Mouse (Mus musculus): ENCODE results near the gene Rin1. TPM values are rescaled to one million over a fixed set of nuclear protein-coding genes. Genes with fewer than 3 reads are reported as not detected.
A peak's percentile ranks its signal among the peaks of the same experiment; 100 is the strongest.
"Not testable (repeated sequence)": the region's sequence is repeated elsewhere in the genome, so short reads cannot be mapped to it uniquely, and the experiment has no call there.

Gene Rin1
- total RNA-seq, 2 experiments from 2014 or later, result 3.4 to 4.2 TPM

DNA sequence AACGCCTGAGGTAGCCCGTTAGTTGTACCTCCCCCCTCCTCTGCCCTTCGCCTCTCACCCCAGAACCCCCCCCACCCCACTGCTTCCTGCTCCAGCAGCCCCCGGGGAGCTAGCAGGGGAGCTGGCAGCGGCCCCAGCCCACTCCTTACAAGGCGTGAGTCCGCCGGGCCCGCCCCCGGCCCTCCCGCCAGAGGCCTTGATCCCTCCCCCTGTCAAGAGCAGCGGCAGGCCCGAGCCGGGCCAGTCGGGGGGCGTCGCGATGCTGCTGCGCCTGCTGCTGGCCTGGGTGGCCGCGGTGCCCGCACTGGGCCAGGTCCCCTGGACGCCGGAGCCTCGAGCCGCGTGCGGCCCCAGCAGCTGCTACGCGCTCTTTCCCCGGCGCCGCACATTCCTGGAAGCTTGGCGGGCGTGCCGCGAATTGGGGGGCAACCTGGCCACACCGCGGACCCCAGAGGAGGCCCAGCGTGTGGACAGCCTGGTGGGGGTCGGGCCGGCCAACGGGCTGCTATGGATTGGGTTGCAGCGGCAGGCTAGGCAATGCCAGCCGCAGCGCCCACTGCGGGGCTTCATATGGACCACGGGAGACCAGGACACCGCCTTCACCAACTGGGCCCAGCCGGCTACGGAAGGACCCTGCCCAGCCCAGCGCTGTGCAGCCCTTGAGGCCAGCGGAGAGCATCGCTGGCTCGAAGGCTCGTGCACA lies 17.7 kb downstream of the Rin1 start, which contains the start of gene Cd248:
Gene Cd248, plus strand, starts transcription at position 212 of the 703 bp plus-strand sequence.
- DNase-seq (ENCODE audit: low spot score in 2 of 2), result peak; percentile 28 to 56

DNA sequence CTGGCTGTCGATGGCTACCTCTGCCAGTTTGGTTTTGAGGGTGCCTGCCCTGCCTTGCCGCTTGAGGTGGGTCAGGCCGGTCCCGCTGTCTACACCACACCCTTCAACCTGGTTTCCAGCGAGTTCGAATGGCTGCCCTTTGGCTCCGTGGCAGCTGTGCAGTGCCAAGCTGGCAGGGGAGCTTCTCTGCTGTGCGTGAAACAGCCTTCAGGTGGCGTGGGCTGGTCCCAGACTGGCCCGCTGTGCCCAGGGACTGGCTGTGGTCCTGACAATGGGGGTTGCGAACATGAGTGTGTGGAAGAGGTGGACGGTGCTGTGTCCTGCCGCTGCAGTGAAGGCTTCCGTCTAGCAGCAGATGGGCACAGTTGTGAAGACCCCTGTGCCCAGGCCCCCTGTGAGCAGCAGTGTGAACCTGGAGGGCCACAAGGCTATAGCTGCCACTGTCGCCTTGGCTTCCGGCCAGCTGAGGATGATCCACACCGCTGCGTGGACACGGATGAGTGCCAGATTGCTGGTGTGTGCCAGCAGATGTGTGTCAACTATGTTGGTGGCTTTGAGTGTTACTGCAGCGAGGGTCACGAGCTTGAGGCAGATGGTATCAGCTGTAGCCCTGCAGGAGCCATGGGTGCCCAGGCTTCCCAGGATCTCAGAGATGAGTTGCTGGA lies 18.4 kb downstream of the Rin1 start:
- DNase-seq (ENCODE audit: low spot score in 2 of 2), result no peak

DNA sequence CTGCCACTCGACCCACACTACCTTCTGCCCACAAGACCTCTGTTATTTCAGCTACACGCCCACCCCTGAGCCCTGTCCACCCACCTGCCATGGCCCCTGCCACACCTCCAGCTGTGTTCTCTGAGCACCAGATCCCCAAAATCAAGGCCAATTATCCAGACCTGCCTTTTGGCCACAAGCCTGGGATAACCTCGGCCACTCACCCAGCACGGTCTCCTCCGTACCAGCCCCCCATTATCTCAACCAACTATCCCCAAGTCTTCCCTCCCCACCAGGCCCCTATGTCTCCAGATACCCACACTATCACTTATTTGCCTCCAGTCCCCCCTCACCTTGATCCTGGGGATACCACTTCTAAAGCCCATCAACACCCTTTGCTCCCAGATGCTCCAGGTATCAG lies 19.2 kb downstream of the Rin1 start:
- no peak for DNase-seq (ENCODE audit: low spot score in 2 of 2)

DNA sequence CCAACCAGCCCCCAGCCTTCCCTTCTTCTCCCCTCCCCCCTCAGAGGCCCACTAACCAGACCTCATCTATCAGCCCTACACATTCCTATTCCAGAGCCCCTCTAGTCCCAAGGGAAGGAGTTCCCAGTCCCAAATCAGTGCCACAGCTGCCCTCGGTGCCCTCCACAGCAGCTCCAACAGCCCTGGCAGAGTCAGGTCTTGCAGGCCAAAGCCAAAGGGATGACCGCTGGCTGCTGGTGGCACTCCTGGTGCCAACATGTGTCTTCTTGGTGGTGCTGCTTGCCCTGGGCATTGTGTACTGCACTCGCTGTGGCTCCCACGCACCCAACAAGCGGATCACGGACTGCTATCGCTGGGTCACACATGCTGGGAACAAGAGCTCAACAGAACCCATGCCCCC lies 19.7 kb downstream of the Rin1 start:
- no peak for DNase-seq (ENCODE audit: low spot score in 2 of 2)

DNA sequence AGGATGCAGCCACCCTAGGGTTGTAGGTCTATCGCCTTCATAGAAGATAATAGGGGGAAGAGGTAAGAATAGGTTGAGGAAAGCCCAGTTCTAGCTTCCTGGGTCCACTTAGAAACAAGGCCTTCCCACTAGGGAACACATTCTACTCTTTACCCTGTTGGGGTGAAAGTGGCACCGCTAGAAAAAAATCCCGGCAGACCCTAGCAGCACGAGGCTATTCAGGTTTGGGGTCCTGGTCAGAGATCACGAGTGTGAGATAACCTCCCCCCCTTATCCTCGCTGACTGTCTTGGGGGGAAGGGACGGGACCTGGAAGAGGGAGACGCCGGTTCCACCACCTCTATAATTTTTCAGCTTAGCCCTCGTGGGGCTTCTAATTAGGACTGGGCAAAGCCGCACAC lies 20.8 kb downstream of the Rin1 start:
- no peak for DNase-seq (ENCODE audit: low spot score in 2 of 2)

DNA sequence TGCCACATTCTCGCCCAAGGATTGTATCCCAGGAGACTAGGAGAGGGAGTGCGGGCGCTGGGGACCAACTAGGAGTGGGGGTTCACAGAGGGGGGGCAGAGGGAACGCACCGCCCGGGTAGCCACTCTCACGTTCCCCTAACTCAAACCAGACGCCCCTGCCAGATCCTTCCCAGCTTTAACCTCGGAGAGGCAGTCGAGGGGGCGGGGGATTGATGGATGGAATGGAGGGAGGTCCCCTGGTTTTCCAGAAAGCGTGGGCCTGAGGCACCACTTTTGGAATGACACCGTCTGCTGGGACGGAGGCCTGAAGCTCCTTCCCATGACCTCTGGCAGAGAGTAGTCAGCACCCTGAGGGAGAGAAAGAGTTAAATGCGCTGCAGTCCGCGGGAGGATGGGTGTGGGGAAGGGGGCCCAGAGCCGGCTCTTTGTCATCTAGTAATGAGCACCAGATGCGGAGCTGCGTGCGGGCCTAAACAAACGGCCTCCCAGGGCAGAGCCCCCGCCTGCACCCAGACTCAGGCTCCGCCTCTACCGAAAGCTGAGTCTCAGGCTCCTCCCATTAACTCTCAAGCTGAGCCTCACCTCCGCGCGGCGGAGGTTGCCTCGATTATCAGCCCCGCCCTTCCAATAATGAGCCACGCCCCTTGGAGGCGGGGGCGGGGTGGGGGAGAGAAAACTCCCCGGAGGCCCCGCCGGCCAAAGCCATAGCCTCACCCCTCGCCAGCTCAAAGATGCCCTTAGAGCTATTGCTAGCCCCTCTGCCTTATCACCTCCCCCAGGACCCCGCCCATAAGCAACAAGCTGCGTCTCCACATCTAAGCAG lies 21.5 kb downstream of the Rin1 start:
- peak; percentile 72 to 75 for DNase-seq (ENCODE audit: low spot score in 2 of 2)

DNA sequence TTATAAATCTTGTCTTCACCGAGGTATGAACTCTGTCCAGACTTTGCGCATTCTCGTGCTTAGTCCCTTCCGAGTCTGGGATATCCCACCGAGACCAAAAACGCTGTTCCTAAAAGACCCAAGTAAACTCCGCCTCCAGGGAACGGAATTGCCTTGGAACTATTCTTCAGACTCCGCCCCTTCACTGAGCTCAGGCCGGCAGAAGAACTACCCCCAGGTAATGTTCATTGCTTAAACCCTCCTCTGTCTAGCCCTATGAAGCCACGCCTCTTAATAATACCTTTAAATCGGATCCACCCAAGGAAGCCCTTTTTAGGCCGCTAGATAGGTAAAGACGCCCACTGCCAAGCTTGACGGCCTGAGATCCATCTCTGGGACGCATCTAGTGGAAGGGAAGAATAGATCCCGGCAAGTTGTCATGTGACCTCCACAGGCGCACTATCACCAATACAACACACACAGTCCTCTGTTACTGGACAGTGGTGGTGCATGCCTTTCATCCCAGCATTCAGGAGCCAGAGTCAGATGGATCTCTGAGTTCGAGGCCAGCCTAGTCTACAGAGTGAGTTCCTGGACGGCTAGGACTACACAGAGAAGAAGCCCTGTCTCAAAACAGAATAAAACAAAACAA lies 22.2 kb downstream of the Rin1 start:
- no peak for DNase-seq (ENCODE audit: low spot score in 2 of 2)

DNA sequence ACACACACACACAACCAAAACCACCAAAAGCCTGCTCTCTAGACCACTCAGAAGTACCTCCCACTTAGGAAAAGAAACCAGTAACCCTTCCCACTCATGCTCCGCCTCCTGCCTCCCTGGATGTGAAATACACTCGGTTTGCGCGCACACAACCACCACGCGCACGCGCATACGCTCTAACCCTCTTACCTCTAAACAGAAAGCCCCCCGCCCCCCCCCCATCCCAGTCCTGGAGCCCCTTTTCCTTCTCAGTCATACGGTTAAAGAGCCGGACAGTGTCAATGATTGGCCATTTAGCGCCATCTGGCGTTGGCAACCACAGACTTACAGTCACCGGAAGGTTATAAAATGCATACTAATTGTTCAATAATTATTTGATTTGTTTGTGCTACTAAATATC lies 22.7 kb downstream of the Rin1 start:
- peak; percentile 42 to 69 for DNase-seq (ENCODE audit: low spot score in 2 of 2)

DNA sequence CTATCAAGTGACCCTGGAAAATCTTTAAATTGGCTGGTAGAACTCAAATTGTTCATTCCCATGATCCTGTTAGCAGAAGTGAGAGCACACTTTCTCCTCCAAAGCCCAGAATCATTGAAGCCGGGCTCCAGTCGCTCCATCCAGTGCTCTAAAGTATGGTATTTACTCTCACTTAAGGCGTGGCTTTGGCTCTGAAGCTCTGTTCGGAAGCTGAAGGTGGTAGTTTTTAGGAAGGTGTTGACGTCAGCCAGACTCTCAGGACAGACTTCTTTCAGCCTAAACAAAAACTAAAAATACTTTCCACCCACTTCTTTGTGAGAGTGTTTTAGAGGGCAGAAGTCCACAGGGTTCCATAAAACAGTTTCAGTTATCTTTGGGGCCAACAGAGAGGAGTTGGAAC lies 23.2 kb downstream of the Rin1 start:
- no peak for DNase-seq (ENCODE audit: low spot score in 2 of 2)

DNA sequence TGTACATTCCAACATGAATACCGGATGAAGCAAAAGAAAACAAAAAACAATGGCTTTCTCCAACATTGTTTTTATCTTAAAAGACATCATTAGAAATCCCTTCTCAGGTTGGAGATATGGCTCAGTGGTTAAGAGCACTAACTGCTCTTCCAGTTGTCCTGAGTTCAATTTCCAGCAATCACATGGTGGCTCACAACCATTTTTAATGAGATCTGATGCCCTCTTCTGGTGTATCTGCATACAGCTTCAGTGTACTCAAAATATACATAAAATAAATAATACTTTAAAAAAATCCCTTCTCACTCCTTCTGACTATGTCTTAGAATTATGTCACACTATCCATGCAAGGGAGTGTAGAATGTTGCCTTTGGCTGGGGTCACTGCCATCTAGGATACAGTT lies 29.0 kb downstream of the Rin1 start:
- no peak for DNase-seq (ENCODE audit: low spot score in 2 of 2)

DNA sequence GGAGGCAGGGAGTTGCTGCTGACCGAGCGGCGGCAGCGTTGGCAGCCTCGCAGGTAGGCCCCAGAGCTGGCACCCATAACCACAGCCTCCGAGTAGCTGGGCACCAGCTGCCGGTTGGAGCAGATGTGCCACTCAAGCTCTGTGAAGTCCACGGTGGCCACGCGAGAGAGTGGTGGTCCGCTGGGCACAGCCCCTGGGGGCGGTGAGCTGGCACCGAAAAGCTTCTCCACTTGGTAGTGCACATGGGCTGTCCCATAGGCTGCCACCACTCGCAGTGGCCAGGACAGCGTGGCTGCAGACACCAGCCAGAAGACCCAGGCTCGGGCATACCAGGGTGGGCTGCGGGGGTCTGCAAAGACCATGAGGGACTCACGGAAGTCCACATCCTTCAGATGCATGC lies 31.7 kb downstream of the Rin1 start:
- DNase-seq (ENCODE audit: low spot score in 2 of 2), result no peak

DNA sequence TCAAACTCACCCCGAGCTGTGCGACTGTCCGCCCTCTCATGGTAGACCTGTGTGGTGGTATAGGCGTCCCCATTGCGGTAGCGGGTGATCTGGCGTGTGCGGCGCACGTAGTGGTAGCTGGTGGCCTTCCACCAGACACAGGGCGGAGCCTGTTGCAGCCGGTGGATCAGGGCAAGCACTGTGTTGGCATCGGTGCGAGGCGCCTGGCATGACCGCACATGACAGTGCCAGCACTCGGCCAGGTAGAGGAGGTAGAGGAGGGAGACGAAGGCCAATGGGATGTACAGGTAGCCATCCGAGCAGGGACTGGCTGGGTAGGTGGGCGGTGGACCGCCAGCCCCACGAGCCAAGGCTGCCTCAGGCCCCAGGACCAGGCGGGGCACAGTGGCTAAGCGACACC lies 32.3 kb downstream of the Rin1 start:
- DNase-seq (ENCODE audit: low spot score in 2 of 2), result no peak

DNA sequence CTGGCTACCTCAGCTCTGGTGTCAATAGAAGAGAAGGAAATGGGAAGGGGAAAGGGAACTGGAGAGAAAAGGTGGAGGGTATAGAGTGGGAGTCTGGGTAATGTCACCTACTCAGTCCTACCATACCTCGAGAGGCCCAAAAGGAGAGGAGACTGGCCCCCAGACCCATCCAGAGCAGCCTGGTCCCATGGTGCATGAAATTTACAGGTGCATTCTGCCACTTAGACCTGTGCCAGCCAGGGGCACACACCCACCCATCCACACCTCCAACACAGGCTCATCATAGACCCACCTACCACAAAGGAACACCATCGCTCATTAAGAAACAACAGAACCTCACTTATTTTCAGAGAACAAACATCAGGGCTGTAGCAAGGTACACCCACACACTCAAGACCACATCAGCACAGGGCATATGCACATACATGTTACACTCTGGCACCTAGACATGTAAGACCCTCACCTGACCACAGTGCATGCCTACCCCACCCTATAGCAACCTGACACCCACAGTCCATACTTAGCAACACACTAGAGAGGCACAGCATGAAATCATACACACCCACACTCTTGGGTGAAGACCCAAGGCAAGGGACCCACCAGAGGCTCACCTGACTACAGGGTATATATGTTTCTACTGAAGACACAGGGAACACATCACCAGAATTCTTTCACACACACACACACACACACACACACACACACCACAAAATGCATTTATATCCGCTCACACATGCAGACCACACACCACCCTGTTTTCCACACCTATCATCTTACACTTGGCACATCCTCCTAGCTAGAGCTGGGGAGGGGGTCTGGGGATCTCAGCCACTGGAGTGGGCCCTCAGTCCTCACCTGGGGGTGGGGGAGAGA lies 33.9 kb downstream of the Rin1 start:
- no peak for DNase-seq (ENCODE audit: low spot score in 2 of 2)

DNA sequence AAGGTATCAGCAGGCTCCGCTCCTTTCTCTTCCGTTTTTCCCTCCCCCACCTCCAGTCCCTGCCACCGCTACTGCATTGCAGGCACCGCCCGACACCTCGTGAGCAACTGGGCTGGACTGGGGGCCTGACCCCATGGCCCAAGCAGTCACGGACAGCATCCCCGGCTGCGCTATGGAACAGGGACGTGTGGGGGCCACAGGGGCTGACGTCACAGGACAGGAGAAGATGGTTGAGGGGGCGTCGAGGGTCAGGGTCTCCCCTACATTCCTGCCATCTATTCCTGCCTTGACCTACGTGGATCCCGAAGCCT lies 34.5 kb downstream of the Rin1 start:
- no peak for DNase-seq (ENCODE audit: low spot score in 2 of 2)

DNA sequence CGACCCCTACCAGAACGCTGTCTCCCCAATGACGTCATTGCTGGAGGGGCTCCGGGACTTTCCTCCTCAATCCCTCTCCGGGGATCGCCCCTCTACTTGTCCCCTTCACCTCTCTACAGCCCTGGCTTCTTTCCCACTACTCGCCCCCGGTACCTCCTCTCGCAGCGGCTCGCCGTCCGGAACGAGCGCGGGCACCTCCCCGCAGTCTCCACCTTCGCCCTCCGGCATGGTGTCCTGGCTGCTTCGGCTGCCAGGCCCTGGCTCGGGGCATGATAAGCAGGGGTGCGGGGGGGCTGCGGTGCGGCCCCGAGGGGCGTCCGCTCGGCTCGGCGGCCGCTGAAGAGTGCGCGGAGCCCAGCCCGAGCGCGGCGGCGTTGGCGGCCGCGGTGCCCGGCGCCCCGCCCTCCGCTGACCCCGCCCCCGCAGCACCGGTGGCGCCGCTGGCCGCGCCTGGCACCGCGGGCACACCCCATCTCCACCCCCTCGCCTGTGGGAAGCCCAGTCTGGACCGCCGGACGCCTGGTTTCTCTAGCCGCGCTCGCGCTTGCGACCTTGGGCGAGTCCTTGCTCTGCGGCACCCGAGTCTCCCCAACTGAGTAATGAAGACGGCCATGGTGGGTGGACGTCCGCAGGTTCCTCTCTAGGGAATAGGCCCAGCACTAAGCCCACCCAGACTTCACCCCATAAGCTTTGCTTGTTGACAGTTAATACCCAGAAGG lies 35.0 kb downstream of the Rin1 start, which contains the start of gene Tmem151a:
Gene Tmem151a, minus strand, starts transcription at position 387 of the 719 bp plus-strand sequence.
- peak; percentile 56 for DNase-seq (ENCODE audit: low spot score in 2 of 2)

DNA sequence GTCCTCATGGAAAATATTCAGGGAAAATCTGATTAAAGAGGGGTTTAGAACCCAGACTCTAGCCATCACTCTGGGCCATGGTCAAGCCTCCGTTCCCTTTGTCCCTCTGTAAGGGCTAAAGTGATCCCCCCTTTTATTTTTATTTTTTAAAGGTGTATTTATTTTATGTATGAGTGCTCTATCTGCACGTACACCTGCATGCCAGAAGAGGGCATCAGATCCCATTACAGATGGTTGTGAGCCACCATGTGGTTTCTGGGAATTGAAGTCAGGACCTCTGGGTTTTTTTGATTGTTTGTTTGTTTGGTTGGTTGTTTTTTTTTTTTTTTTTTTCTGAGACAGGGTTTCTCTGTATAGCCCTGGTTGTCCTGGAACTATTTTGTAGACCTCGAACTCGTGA lies 36.3 kb downstream of the Rin1 start:
- not testable (repeated sequence) for DNase-seq (ENCODE audit: low spot score in 2 of 2)

DNA sequence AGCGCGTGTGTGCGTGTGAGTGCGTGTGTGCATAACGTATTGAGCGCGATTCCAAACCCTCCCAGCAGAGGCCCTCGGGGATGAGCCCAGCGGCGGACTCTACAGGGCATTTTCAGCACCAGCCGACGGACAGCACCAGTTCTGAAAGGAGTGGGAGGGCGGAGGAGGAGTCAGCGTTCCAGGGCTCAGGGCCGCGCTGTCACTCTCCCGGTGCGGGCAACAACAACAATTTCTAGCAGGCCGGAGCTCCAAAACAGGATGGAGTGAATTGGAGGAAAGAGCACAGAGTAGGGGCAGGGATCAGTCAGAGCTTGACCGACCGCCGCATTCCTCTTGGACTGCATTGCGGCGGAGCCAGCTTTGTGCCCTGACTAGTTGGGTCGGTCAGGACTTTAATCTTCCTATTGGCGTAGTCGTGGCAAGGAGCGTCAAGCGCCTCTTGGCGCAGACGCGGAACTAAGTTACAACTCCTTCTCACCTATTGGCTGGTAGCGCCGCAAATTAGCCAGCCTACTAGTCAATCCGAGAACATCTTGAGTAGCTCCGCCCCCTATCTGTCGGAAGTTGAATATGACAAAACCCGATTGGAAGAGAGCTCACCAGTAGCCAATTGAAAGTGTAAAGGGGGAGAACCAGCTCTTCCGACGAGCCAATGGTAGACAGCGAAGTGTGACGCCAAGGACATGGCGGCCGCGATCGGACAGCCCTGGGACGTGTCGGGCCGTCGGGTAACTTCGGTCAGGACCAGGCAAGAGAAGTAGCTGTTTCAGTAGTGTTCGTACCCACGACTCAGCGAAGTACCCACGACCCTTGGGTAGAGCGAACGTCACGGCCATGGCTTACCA lies 37.8 kb downstream of the Rin1 start, which contains the start of gene Yif1a:
Gene Yif1a, plus strand, starts transcription at position 655 of the 845 bp plus-strand sequence.
- peak; percentile 89 to 90 for DNase-seq (ENCODE audit: low spot score in 2 of 2)

DNA sequence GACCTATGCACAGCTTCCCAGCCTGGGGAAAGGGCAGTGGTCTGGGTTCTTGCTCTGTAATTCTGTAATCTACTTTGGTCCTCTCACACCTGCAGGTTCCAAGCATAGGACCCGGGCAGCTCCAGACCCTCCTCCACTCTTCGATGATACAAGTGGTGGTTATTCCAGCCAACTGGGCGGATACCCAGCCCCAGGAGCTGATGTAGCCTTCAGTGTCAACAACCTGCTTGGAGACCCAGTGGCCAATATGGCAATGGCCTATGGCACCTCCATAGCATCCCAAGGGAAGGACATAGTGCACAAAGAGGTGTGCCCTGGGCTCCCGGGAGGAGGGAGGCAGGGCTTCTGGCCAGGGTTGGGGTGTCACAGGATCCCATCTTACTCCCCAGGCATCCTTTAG lies 39.0 kb downstream of the Rin1 start:
- DNase-seq (ENCODE audit: low spot score in 2 of 2), result no peak

DNA sequence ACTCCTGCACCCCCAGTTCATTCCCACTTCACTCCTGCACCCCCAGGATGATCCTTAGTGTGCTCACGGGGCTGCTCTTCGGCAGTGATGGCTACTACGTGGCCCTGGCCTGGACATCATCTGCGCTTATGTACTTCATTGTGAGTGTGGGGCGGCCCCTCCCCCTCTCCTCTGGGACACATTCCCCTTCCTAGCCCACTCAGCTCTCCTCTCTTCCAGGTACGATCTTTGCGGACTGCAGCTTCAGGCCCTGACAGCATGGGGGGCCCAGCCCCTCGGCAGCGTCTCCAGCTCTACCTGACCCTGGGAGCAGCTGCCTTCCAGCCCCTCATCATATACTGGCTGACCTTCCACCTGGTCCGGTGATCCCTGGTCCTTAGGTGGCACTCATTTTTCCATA lies 41.8 kb downstream of the Rin1 start:
- DNase-seq (ENCODE audit: low spot score in 2 of 2), result no peak
